Mouse (Mus musculus) CH12.LX (cell line): ENCODE measurements around the gene Fibcd1. TPM values are rescaled to one million over a fixed set of nuclear protein-coding genes. Genes with fewer than 3 reads are reported as not detected.

Experiments used
- DNase-seq: peaks from one replicate; pipeline ENCODE4 v3.0.0-alpha.2; 2013; ENCODE audit errors: extremely low read depth
- H3K27ac ChIP-seq: 2 replicates; pipeline ENCODE4 v1.5.1; 2012; ENCODE audit warnings: low read depth, mild to moderate bottlenecking, control low read depth, moderate library complexity; ENCODE audit not compliant: insufficient read depth
- H3K27me3 ChIP-seq: replicated peaks from 2 replicates; pipeline ENCODE3; 2012; ENCODE audit warnings: inconsistent platforms
- H3K36me3 ChIP-seq, 2 experiments: replicated peaks in 1 of 2; 2 replicates each; pipeline versions ENCODE3 to v1.6.1; 2012; ENCODE audit warnings: inconsistent platforms in 1 of 2, low read length in 1 of 2, mild to moderate bottlenecking in 1 of 2, mixed read lengths in 1 of 2, moderate library complexity in 1 of 2; ENCODE audit not compliant: control insufficient read depth in 1 of 2, insufficient read depth in 1 of 2
- H3K4me1 ChIP-seq, 2 experiments: 2 replicates each; pipeline ENCODE4 v1.6.1; 2012; ENCODE audit warnings: inconsistent platforms in 1 of 2, moderate library complexity in 1 of 2; ENCODE audit not compliant: insufficient read depth in 2 of 2, control insufficient read depth in 1 of 2
- H3K4me2 ChIP-seq: 2 replicates; pipeline ENCODE4 v1.6.1; 2012; ENCODE audit warnings: low read depth, mild to moderate bottlenecking, control low read depth; ENCODE audit not compliant: poor library complexity, insufficient read depth, severe bottlenecking
- H3K4me3 ChIP-seq, 3 experiments: fragments of 150-350 bp in 1 of 3; sonication (generic) in 1 of 3; replicated peaks in 1 of 3; 2 replicates each; pipeline versions ENCODE3 to v1.5.1; 2011 to 2012; ENCODE audit warnings: low read depth in 2 of 3, low read length in 2 of 3, mild to moderate bottlenecking in 2 of 3, moderate library complexity in 2 of 3, control low read depth in 1 of 3, improper control_type of control experiment in 1 of 3, inconsistent platforms in 1 of 3, mixed read lengths in 1 of 3; ENCODE audit not compliant: poor library complexity in 1 of 3
- H3K79me2 ChIP-seq: replicated peaks from 2 replicates; pipeline ENCODE4 v1.6.1; 2012; ENCODE audit warnings: mild to moderate bottlenecking, moderate library complexity; ENCODE audit not compliant: control insufficient read depth, poor library complexity, insufficient read depth, severe bottlenecking; ENCODE audit errors: extremely low read depth
- H3K9ac ChIP-seq: 2 replicates; pipeline ENCODE4 v1.6.1; 2012; ENCODE audit warnings: low read depth, mild to moderate bottlenecking, control low read depth, moderate library complexity; ENCODE audit not compliant: insufficient read depth
- H3K9me3 ChIP-seq: replicated peaks from 2 replicates; pipeline ENCODE3; 2012; ENCODE audit warnings: low read length, inconsistent platforms, mixed read lengths
- BHLHE40 ChIP-seq: IDR thresholded peaks from 2 replicates; pipeline ENCODE4 v1.6.1; 2011; ENCODE audit warnings: mild to moderate bottlenecking, low read depth, low read length, improper control_type of control experiment
- CHD1 ChIP-seq: IDR thresholded peaks from 2 replicates; pipeline ENCODE4 v1.6.1; 2012; ENCODE audit warnings: low read depth, low read length, improper control_type of control experiment, inconsistent platforms
- CHD2 ChIP-seq: IDR thresholded peaks from 2 replicates; pipeline ENCODE4 v1.6.1; 2011; ENCODE audit warnings: low read length, improper control_type of control experiment
- CTCF ChIP-seq, 2 experiments: IDR thresholded peaks in 1 of 2; conservative IDR thresholded peaks in 1 of 2; 2 replicates each; pipeline ENCODE4 v1.5.1; 2011 to 2012; ENCODE audit warnings: low read depth in 2 of 2, low read length in 2 of 2, improper control_type of control experiment in 1 of 2, inconsistent platforms in 1 of 2, mild to moderate bottlenecking in 1 of 2, moderate library complexity in 1 of 2
- E2F4 ChIP-seq: IDR thresholded peaks from 2 replicates; pipeline ENCODE4 v1.6.1; 2011; ENCODE audit warnings: low read depth, low read length, improper control_type of control experiment; ENCODE audit not compliant: insufficient replicate concordance
- ELF1 ChIP-seq: IDR thresholded peaks from 2 replicates; pipeline ENCODE4 v1.6.1; 2014; ENCODE audit warnings: low read depth, mild to moderate bottlenecking, inconsistent platforms, low read length, improper control_type of control experiment
- EP300 ChIP-seq: IDR thresholded peaks from 2 replicates; pipeline ENCODE4 v1.6.1; 2011; ENCODE audit warnings: low read length, improper control_type of control experiment
- ETS1 ChIP-seq: conservative IDR thresholded peaks from 2 replicates; pipeline ENCODE4 v1.6.1; 2012; ENCODE audit warnings: low read depth, mild to moderate bottlenecking, inconsistent platforms, low read length, improper control_type of control experiment, moderate library complexity
- GABPA ChIP-seq: IDR thresholded peaks from 2 replicates; pipeline ENCODE4 v1.6.1; 2012; ENCODE audit warnings: low read depth, low read length, improper control_type of control experiment, inconsistent platforms; ENCODE audit not compliant: insufficient replicate concordance
- HCFC1 ChIP-seq: IDR thresholded peaks from 2 replicates; pipeline ENCODE4 v1.6.1; 2012; ENCODE audit warnings: low read depth, mild to moderate bottlenecking, inconsistent platforms, low read length, improper control_type of control experiment
- JUN ChIP-seq: IDR thresholded peaks from 2 replicates; pipeline ENCODE4 v1.6.1; 2011; ENCODE audit warnings: low read depth, mild to moderate bottlenecking, low read length, improper control_type of control experiment, moderate library complexity; ENCODE audit not compliant: insufficient read depth
- JUND ChIP-seq: conservative IDR thresholded peaks from 2 replicates; pipeline ENCODE4 v1.6.1; 2011; ENCODE audit warnings: low read depth, low read length, improper control_type of control experiment
- KAT2A ChIP-seq: IDR thresholded peaks from 2 replicates; pipeline ENCODE4 v1.6.1; 2012; ENCODE audit warnings: low read length, improper control_type of control experiment, inconsistent platforms; ENCODE audit not compliant: insufficient replicate concordance
- MAZ ChIP-seq: IDR thresholded peaks from 2 replicates; pipeline ENCODE4 v1.6.1; 2012; ENCODE audit warnings: low read depth, mild to moderate bottlenecking, inconsistent platforms, low read length, improper control_type of control experiment, moderate library complexity
- MEF2A ChIP-seq: IDR thresholded peaks from 2 replicates; pipeline ENCODE4 v1.6.1; 2014; ENCODE audit warnings: low read depth, mild to moderate bottlenecking, inconsistent platforms, low read length, improper control_type of control experiment, borderline replicate concordance
- MYC ChIP-seq: IDR thresholded peaks from 2 replicates; pipeline ENCODE4 v1.6.1; 2011; ENCODE audit warnings: low read depth, mild to moderate bottlenecking, improper control_type of control experiment, low read length
- NELFE ChIP-seq: IDR thresholded peaks from 2 replicates; pipeline ENCODE4 v1.6.1; 2011; ENCODE audit warnings: low read depth, low read length, improper control_type of control experiment
- NRF1 ChIP-seq: IDR thresholded peaks from 2 replicates; pipeline ENCODE4 v1.6.1; 2014; ENCODE audit warnings: low read depth, mild to moderate bottlenecking, inconsistent platforms, low read length, improper control_type of control experiment, moderate library complexity
- PAX5 ChIP-seq: IDR thresholded peaks from 2 replicates; pipeline ENCODE4 v1.6.1; 2012; ENCODE audit warnings: low read length, inconsistent platforms, mixed read lengths
- POLR2A ChIP-seq: IDR thresholded peaks from 2 replicates; pipeline ENCODE4 v1.6.1; 2011; ENCODE audit warnings: low read depth, mild to moderate bottlenecking, improper control_type of control experiment, low read length
- RAD21 ChIP-seq: IDR thresholded peaks from 2 replicates; pipeline ENCODE4 v1.6.1; 2011; ENCODE audit warnings: low read depth, mild to moderate bottlenecking, low read length, improper control_type of control experiment, moderate library complexity
- RCOR1 ChIP-seq: conservative IDR thresholded peaks from 2 replicates; pipeline ENCODE4 v1.6.1; 2012; ENCODE audit warnings: low read depth, mild to moderate bottlenecking, inconsistent platforms, low read length, improper control_type of control experiment
- SIN3A ChIP-seq: IDR thresholded peaks from 2 replicates; pipeline ENCODE4 v1.6.1; 2012; ENCODE audit warnings: low read length, improper control_type of control experiment, inconsistent platforms
- SMC3 ChIP-seq: IDR thresholded peaks from 2 replicates; pipeline ENCODE4 v1.6.1; 2011; ENCODE audit warnings: low read depth, low read length, improper control_type of control experiment
- TBP ChIP-seq: conservative IDR thresholded peaks from 2 replicates; pipeline ENCODE4 v1.6.1; 2011; ENCODE audit warnings: low read depth, low read length, improper control_type of control experiment
- TCF12 ChIP-seq: IDR thresholded peaks from 2 replicates; pipeline ENCODE4 v1.6.1; 2014; ENCODE audit warnings: low read depth, mild to moderate bottlenecking, inconsistent platforms, low read length, improper control_type of control experiment
- USF1 ChIP-seq: IDR thresholded peaks from 2 replicates; pipeline ENCODE4 v1.6.1; 2014; ENCODE audit warnings: low read depth, mild to moderate bottlenecking, inconsistent platforms, low read length, improper control_type of control experiment
- USF2 ChIP-seq: conservative IDR thresholded peaks from 2 replicates; pipeline ENCODE4 v1.6.1; 2011; ENCODE audit warnings: low read depth, low read length, improper control_type of control experiment
- ZMIZ1 ChIP-seq: IDR thresholded peaks from 2 replicates; pipeline ENCODE4 v1.6.1; 2012; ENCODE audit warnings: low read depth, mild to moderate bottlenecking, inconsistent platforms, low read length, improper control_type of control experiment
- dilution Hi-C: fragments of 300-500 bp; cut with MboI; formaldehyde crosslinking; loops from 2 replicates; pipeline ENCODE4 v1.14.3; 2020; ENCODE audit warnings: low sequenced_read_pairs; ENCODE audit not compliant: extremely low pct_unique_long_range_greater_than_20kb, extremely low pct_ligation_motif_present
- in situ Hi-C: fragments of 300-500 bp; cut with MboI; formaldehyde crosslinking; loops from 3 replicates; pipeline ENCODE4 v1.14.3; 2019; ENCODE audit warnings: low sequenced_read_pairs, low pct_ligation_motif_present, low pct_unique_long_range_greater_than_20kb, mixed read lengths
- polyA plus RNA-seq: library from polyadenylated mRNA; unstranded; fragments of >175 nt; gene quantifications from 2 replicates; pipeline ENCODE4 v1.2.1, GENCODE M21; 2012; ENCODE audit warnings: low read depth; ENCODE audit not compliant: insufficient read length
- total RNA-seq, 2 experiments: library from RNA; depleted of rRNA; stranded (reverse); fragments of 300-350 nt in 1 of 2; fragments of >200 nt in 1 of 2; gene quantifications; 2 replicates each; pipeline ENCODE4 v1.2.3; 2012 to 2014

The Fibcd1 gene
- total and polyA plus RNA-seq, 3 experiments = 0.04 to 0.15 (median 0.09) TPM

- Histone ChIP-seq H3K9ac (no peak overlapping the region), H3K36me3 (no peaks in the 10 kb centered on the region), H3K9me3 (no peaks in the 10 kb centered on the region), H3K4me3 (no peak overlapping the region), H3K4me1 (peaks cover 4 to 16% of the 10 kb centered on the region in 2 experiments; a peak in 3 of 4 replicates), H3K27ac (no peak overlapping the region), H3K79me2 (no peaks in the 10 kb centered on the region), H3K4me2 (no peak overlapping the region), H3K27me3 (peaks cover 88% of the 10 kb centered on the region)
- dilution Hi-C loops (no loop called here), in situ Hi-C loops (no loop called here)
- TF ChIP-seq BHLHE40 = no peak
- no peak for TF ChIP-seq ETS1
- TF ChIP-seq TBP = no peak
- no peak for TF ChIP-seq GABPA
- TF ChIP-seq E2F4 = no peak
- no peak for TF ChIP-seq SMC3
- no peak for TF ChIP-seq HCFC1
- TF ChIP-seq MEF2A = no peak
- no peak for TF ChIP-seq USF1
- TF ChIP-seq NELFE = no peak
- TF ChIP-seq POLR2A = no peak
- no peak for TF ChIP-seq MYC
- TF ChIP-seq USF2 = no peak
- TF ChIP-seq TCF12 = no peak
- TF ChIP-seq ELF1 = no peak
- TF ChIP-seq ZMIZ1 = no peak
- TF ChIP-seq CHD1 = no peak
- TF ChIP-seq EP300 = no peak
- TF ChIP-seq SIN3A = no peak
- TF ChIP-seq RAD21 = no peak
- no peak for DNase-seq
Measured at GRCm38 (mm10) chr2:31826094-31827085, 19.4 kb downstream of the Fibcd1 start.

DNA sequence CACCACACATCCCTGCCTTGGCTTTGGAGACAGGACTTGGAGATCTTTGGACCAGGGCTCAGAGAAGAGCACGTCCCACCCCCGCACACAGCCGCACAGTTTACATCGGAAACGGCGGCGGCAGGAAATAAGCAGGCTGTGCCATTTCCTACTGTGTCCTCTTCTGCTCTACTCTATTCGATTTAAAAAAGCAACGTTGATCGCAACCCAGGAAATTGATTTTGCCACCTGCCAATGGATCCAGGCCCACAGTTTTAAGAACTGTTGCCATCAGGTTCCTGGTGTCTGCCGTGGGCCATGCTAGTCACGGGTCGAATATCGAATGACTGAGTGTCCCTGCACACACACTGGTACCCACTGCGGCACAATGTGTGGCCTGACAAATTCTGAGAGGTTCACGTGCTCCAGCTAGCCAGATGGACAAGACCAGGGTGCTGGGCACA, 20.3 kb downstream of the Fibcd1 start:
- H3K9ac ChIP-seq = no peak overlapping the region
- TF ChIP-seq E2F4 (no peak), CTCF (conservative IDR thresholded peaks at IDR 0.05 in 1 of 2, IDR thresholded peaks at IDR 0.05 in 1 of 2; ENCODE audit: low read depth in 2 of 2, low read length in 2 of 2) (no peak), MAZ (no peak), USF2 (no peak), RCOR1 (no peak), MYC (no peak), HCFC1 (no peak), BHLHE40 (no peak), NELFE (no peak), JUND (no peak), GABPA (no peak), USF1 (no peak), KAT2A (no peak), JUN (no peak), PAX5 (no peak), ELF1 (no peak), POLR2A (no peak), ZMIZ1 (no peak), NRF1 (no peak), CHD2 (no peak)
- TF ChIP-seq, all 38 proteins: peak for 0
- no peak for DNase-seq
- H3K9me3 ChIP-seq = no peaks in the 10 kb centered on the region
- dilution Hi-C loops = no loop called here
- peaks cover 90% of the 10 kb centered on the region for H3K27me3 ChIP-seq
- no peaks in the 10 kb centered on the region for H3K36me3 ChIP-seq
- in situ Hi-C loops = no loop called here
- H3K79me2 ChIP-seq = no peaks in the 10 kb centered on the region
- H3K4me3 ChIP-seq = no peak overlapping the region
- H3K4me2 ChIP-seq = no peak overlapping the region
- no peak overlapping the region for H3K27ac ChIP-seq
- peaks cover 4 to 16% of the 10 kb centered on the region in 2 experiments; a peak in 3 of 4 replicates for H3K4me1 ChIP-seq
